Mouse (Mus musculus) hindbrain, embryonic 14.5 days (tissue): ENCODE results near the gene Hspb6. TPM values are rescaled to one million over a fixed set of nuclear protein-coding genes. Genes with fewer than 3 reads are reported as not detected.

Source experiments
- ATAC-seq: fragments of 200-750 bp; cut with Nextera tagmentation; 2 replicates; pipeline ENCODE4 v1.8.0; 2017; ENCODE audit warnings: moderate number of reproducible peaks, mild to moderate bottlenecking, moderate TSS enrichment, moderate library complexity; ENCODE audit not compliant: low FRiP score
- DNase-seq: peaks from one replicate; pipeline ENCODE4 v3.0.0-alpha.2; 2015; ENCODE audit warnings: low spot score
- H3K27ac ChIP-seq: fragments of 300-500 bp; sonication (generic); 2 replicates; pipeline ENCODE4 v1.5.1; 2014; ENCODE audit warnings: mild to moderate bottlenecking, moderate library complexity
- H3K27me3 ChIP-seq: fragments of 300-500 bp; sonication (generic); 2 replicates; pipeline ENCODE4 v1.6.1; 2014; ENCODE audit warnings: mild to moderate bottlenecking, low read length, mixed read lengths; ENCODE audit not compliant: control insufficient read depth, insufficient read depth
- H3K36me3 ChIP-seq: fragments of 300-500 bp; sonication (generic); replicated peaks from 2 replicates; pipeline ENCODE4 v1.6.1; 2014; ENCODE audit not compliant: control insufficient read depth, insufficient read depth
- H3K4me1 ChIP-seq: fragments of 300-500 bp; sonication (generic); replicated peaks from 2 replicates; pipeline ENCODE4 v1.6.1; 2014; ENCODE audit warnings: antibody characterized with exemption, low read length, mixed read lengths; ENCODE audit not compliant: control insufficient read depth, insufficient read depth
- H3K4me2 ChIP-seq: fragments of 300-500 bp; sonication (generic); replicated peaks from 2 replicates; pipeline ENCODE4 v1.6.1; 2014; ENCODE audit warnings: mild to moderate bottlenecking, moderate library complexity
- H3K4me3 ChIP-seq: fragments of 300-500 bp; sonication (generic); replicated peaks from 2 replicates; pipeline ENCODE4 v1.5.1; 2014; ENCODE audit warnings: mild to moderate bottlenecking, low read length
- H3K9ac ChIP-seq: fragments of 300-500 bp; sonication (generic); 2 replicates; pipeline ENCODE4 v1.6.1; 2014
- H3K9me3 ChIP-seq: fragments of 300-500 bp; sonication (generic); 2 replicates; pipeline ENCODE4 v1.6.1; 2016; ENCODE audit warnings: low read length; ENCODE audit not compliant: control insufficient read depth
- WGBS: fragments of 180-500 bp; shearing (Covaris S2); extraction: QIAGEN DNeasy Blood & Tissue Kit; methylation state at CpG from one replicate; pipeline ENCODE4 v1.1.7; 2014; 5-methylcytosine and 5-hydroxymethylcytosine counted together
- polyA plus RNA-seq: library from polyadenylated mRNA; unstranded; fragments of >200 nt; fragmentation: Nextera tagmentation; extraction: Ambion mirVana; gene quantifications from 2 replicates; pipeline ENCODE4 v1.2.1, GENCODE M21; 2014

Hspb6 gene
- polyA plus RNA-seq, 1 experiment from 2014 or later: 12.6 TPM

DNA sequence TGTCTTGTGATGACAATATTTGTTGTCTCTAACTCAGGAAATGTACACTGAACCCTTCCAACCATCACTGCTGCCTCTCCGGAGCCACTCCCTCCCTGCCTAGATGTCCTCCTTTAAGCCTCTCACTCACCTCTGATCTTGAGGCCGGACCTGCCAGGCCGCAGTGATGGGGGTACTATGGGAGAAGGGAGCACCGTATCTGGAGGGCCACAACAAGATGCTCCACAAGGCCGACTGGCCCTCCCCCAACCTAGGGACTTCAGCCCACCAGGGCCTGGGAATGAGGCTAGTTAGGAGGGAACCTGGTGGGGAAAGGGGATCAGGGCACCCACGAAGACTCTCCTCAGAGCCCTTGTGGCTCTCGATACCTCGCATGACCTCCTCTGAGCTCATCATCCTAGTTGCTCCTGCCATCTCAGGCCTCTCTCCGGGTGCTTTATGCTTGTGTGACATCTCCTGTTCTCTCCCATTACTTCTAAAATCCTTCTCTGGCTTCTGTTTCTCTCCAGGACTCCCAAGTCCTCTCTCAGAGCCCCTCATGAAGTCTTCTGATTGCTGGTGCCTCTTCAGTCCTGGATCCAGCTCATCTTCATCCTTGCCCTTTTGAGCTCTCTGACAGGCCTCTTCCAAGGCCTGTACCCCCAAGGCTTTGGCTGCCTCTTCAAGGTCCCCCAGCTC is 39.1 kb downstream of the Hspb6 start:
- Histone ChIP-seq H3K4me1 (peaks cover 10% of the 10 kb centered on the region), H3K9ac (no peak overlapping the region), H3K9me3 (no peaks in the 10 kb centered on the region), H3K27me3 (no peaks in the 10 kb centered on the region), H3K4me2 (no peak overlapping the region), H3K36me3 (peaks cover 8% of the 10 kb centered on the region), H3K4me3 (no peak overlapping the region), H3K27ac (no peak overlapping the region)
- no peak for DNase-seq
- ATAC-seq: no peak
- WGBS: 85% methylated on average over 9 of the region's 9 CpGs

DNA sequence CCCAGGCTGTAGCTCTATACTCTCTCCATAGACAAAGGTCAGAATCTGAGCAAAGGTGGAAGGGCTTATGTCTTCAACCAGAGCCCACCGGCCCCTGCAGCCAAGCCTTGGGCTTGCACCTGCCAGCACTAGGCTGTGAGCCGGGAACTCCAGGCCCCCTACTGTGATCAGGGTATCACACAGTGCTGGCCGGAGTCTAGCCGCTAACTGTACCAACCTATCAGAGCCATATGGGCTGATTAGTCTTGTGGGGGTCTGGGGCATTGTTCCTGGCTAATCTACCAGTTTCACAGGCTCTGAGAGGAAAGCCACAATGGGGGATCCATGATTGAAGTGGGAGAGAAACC is 39.6 kb downstream of the Hspb6 start:
- Histone ChIP-seq H3K4me1 (peaks cover 9% of the 10 kb centered on the region), H3K27ac (no peak overlapping the region), H3K9me3 (no peaks in the 10 kb centered on the region), H3K27me3 (no peaks in the 10 kb centered on the region), H3K36me3 (peaks cover 3% of the 10 kb centered on the region; the same call in 1 of the 2 replicates), H3K4me3 (no peak overlapping the region), H3K4me2 (no peak overlapping the region), H3K9ac (no peak overlapping the region)
- WGBS: 32% methylated on average over 4 of the region's 4 CpGs
- ATAC-seq (no peak), DNase-seq (no peak)

DNA sequence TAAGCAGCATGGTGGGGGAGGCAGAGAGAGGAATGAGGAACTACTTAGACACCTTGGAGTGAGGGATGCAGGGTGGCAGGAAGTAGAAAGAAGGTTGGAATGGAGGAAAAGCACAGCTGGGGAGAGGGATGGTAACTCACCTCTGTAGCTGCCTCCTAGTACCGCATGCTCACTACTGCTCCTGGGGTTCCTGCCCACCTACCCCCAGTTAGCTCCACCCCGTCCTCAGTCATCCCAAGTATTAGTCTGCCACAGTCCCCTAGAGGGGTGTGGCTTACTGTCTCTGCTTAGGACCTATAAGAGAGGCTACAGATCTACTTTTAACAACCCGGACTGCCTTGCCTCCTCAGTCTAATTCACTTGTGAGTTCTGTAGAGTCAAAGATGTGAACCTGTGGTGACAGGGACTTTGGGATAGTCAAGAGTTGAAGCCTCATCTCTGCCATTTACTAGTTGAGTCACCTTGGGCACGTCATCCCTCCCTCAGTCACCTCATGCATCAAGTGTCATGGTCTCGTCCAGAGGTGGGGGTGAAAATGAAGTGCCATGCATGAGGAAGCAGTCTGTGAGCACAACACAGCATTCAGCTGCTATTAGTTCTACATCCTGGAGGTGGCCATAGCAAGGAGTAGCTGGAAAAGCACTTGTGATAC is 40.9 kb downstream of the Hspb6 start:
- Histone ChIP-seq H3K4me3 (no peak overlapping the region), H3K9me3 (no peaks in the 10 kb centered on the region), H3K36me3 (no peaks in the 10 kb centered on the region), H3K27ac (no peak overlapping the region), H3K27me3 (no peaks in the 10 kb centered on the region), H3K9ac (no peak overlapping the region), H3K4me2 (no peak overlapping the region), H3K4me1 (no peaks in the 10 kb centered on the region; the same call in 1 of the 2 replicates)
- ATAC-seq (no peak), DNase-seq (no peak)
- WGBS: 58% methylated on average over 5 of the region's 5 CpGs

DNA sequence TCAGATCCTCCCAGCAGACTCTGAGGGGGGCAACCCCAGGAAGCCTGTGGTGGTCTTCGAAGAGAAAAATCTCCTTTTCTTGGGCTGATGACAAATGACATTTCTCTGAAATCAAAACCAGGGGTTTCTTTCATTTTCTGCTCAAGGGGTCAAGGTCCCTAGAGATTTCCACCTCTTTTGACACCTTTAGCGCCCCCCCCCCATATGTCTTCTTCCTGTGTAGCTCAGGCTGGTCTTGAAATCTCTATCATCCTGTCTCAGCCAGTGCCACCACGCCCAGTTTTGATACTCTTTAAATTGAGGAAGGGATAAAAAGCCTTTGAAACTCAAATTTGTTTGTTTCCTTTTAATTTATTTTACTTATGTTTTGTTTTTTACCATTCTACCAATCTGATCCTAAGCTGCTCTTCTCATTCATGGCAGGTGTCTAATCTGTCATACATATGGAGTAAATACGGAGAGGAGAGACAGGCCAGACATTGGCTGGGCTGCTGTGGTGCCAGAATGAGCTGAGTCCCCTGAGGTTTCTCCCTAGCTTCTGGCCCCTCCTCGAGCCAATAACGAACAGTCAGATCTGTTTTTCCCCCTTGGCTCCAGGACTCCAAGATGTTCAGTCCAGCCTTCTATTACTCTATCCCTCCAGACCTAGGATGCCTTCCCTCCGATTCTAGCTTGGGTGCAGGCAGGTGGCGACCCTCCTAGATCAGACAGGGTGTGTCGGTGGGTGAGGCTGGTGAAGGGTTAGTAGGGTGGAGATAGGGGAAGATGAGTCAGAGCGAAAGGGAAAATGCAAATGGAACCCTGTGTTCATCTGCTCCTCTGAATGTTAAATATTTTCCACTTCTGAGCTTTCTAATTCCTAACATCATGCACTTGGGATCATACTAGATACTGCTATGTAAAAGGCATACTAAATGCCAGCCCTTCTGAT is 41.9 kb downstream of the Hspb6 start:
- no peak for DNase-seq
- Histone ChIP-seq H3K27ac (no peak overlapping the region), H3K9me3 (no peaks in the 10 kb centered on the region), H3K4me1 (no peaks in the 10 kb centered on the region; the same call in 1 of the 2 replicates), H3K9ac (no peak overlapping the region), H3K4me2 (no peak overlapping the region), H3K4me3 (no peak overlapping the region), H3K36me3 (no peaks in the 10 kb centered on the region), H3K27me3 (no peaks in the 10 kb centered on the region)
- no peak for ATAC-seq
- 69% methylated on average over 10 of the region's 10 CpGs for WGBS

DNA sequence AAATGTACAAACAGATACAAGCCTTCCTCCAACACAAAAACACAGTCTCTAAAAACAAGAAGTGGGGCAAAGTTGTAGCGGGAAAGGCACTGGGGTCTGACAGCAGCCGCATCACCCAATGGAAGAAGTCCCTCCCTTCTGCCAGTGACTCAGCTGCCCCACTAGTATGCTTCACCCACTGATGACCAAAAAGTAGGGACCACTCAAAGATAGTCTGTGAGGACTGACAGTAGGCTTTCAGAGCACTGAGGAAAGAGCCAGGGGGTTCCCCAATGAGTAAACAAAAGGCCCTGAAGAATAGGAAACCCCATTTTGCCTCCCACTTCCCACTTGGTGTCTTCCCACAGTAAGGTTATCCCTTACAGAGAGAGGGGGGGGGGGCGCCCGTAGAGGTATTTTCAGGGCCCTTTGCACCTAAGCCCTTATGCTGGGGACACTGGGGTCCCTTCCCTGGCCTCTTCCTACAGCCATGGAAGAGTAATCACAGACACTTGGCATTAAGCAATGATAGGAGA is 42.6 kb downstream of the Hspb6 start:
- no peak overlapping the region for H3K27ac ChIP-seq
- no peaks in the 10 kb centered on the region for H3K36me3 ChIP-seq
- DNase-seq (no peak), ATAC-seq (no peak)
- H3K27me3 ChIP-seq: no peaks in the 10 kb centered on the region
- no peaks in the 10 kb centered on the region for H3K9me3 ChIP-seq
- H3K4me1 ChIP-seq: peaks cover 2% of the 10 kb centered on the region; the same call in 1 of the 2 replicates
- no peak overlapping the region for H3K4me3 ChIP-seq
- 69% methylated on average over 4 of the region's 4 CpGs for WGBS
- H3K4me2 ChIP-seq: no peak overlapping the region
- H3K9ac ChIP-seq: no peak overlapping the region

DNA sequence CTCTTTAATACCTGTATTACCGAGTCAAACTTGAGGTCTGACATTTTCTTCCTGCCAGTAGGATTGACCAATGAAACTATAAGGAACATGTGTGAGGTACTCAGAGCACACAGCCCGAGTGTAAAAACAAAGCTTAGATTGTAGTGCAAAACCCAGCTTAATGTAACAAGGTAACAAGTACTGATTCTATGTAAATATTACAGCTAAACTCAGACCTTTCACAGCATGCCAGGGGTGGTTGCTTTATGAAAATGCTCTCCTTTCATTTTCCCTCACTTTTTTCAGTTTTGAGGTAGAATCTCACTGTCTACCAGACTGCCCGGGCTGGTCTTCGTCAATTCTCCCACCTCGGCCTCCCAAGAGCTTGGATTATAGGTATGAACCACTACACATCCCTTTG is 44.1 kb downstream of the Hspb6 start:
- peaks cover 8% of the 10 kb centered on the region; the same call in 1 of the 2 replicates for H3K4me1 ChIP-seq
- H3K9me3 ChIP-seq: no peaks in the 10 kb centered on the region
- ATAC-seq (no peak), DNase-seq (no peak)
- H3K36me3 ChIP-seq: no peaks in the 10 kb centered on the region
- H3K27ac ChIP-seq: no peak overlapping the region
- no peak overlapping the region for H3K4me3 ChIP-seq
- H3K27me3 ChIP-seq: no peaks in the 10 kb centered on the region
- H3K4me2 ChIP-seq: no peak overlapping the region
- no peak overlapping the region for H3K9ac ChIP-seq
- WGBS: 85% methylated on average over 5 of the region's 5 CpGs

DNA sequence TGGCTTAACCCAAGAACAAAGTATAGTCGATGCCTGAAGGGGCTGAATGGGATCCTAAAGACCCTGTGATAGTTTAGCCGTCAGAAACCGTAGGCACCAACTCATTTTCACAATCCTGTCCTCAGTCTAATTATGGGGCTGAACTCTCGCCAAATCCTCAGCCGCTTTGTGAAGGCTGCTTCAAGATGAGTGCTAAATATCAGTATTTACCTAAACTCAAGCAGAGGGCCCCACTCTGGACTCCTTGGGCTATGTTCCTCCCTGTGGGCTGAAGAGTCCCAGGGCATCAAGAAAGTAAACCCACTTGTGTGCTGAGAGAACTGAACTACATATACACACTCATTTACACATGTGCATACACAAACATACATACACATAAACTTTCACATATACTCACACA is 44.8 kb downstream of the Hspb6 start:
- no peaks in the 10 kb centered on the region for H3K27me3 ChIP-seq
- no peak overlapping the region for H3K4me2 ChIP-seq
- no peaks in the 10 kb centered on the region for H3K36me3 ChIP-seq
- H3K4me1 ChIP-seq: peaks cover 8% of the 10 kb centered on the region; the same call in 1 of the 2 replicates
- no peak overlapping the region for H3K4me3 ChIP-seq
- H3K9ac ChIP-seq: no peak overlapping the region
- ATAC-seq: no peak
- WGBS: 81% methylated on average over 5 of the region's 5 CpGs
- no peak overlapping the region for H3K27ac ChIP-seq
- no peaks in the 10 kb centered on the region for H3K9me3 ChIP-seq
- no peak for DNase-seq

DNA sequence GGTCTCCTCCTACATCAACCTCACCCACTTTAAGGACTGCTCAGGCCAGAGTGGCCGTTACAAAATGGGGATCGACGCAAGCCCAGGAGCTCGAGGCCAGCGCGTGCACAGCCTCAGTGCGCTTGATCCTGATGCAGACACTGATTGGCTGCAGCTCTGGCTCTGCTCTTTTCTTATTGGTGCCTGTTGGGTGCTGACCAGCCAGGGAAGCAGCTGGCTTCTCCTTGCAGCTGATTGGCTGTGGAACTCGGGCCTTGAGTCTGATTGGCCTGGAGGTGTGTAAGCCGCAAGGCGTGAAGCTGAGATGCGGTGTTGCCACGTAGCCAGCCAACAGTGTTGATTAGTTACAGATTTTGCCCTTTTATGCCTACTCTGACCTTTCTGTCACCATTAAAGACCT is 46.8 kb downstream of the Hspb6 start, which contains the start of gene Zbtb32:
Zbtb32 (minus strand) TSS at position 124 of the 400 bp plus-strand sequence.
- Histone ChIP-seq H3K9me3 (no peaks in the 10 kb centered on the region), H3K36me3 (no peaks in the 10 kb centered on the region), H3K4me2 (peak within 1 kb of the TSS; percentile 48), H3K27ac (peak within 1 kb of the TSS; percentile 39; the same call in 1 of the 2 replicates), H3K27me3 (no peaks in the 10 kb centered on the region), H3K9ac (no peak within 1 kb of the TSS), H3K4me3 (no peak within 1 kb of the TSS), H3K4me1 (peaks cover 8% of the 10 kb centered on the region; the same call in 1 of the 2 replicates)
- ATAC-seq (no peak), DNase-seq (no peak)
- 95% methylated on average over 12 of the region's 12 CpGs for WGBS

DNA sequence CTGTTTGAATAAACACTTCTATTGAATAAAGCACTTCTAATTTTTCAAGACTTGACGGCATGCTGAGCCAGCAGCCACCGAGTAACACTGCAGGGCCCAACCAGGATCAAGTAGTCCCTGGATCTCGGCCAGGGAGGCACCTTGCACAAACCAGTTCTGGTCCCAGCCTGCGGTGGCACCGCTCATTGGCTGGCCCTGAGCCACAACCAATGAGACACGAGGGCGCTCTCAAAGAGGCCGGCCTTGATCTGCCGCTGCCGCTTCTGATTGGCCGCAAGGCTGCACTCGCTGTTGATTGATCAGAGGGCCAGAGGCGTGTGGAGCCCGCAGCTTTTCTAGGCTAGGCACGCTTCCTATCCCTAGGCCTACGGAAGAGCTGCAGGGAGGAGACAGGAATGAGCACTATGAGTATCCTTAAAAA is 48.0 kb downstream of the Hspb6 start:
- Histone ChIP-seq H3K9ac (no peak overlapping the region), H3K27ac (peak overlapping the region; percentile 39; the same call in 1 of the 2 replicates), H3K27me3 (no peaks in the 10 kb centered on the region), H3K4me3 (no peak overlapping the region), H3K4me2 (peak overlapping the region; percentile 48), H3K9me3 (no peaks in the 10 kb centered on the region), H3K4me1 (peaks cover 8% of the 10 kb centered on the region; the same call in 1 of the 2 replicates), H3K36me3 (no peaks in the 10 kb centered on the region)
- ATAC-seq (peak; percentile 98), DNase-seq (peak; percentile 92)
- 2% methylated on average over 16 of the region's 16 CpGs for WGBS
